Mouse (Mus musculus) bone marrow, adult 2 months (tissue): ENCODE data around the gene Rxfp4.

Experiments
- CTCF ChIP-seq: fragments of 200-500 bp; IDR thresholded peaks from 2 replicates; pipeline ENCODE4 v1.5.1; 2011; ENCODE audit warnings: low read length, control low read depth; ENCODE audit not compliant: control insufficient read depth, insufficient read depth
- POLR2A ChIP-seq: fragments of 200-500 bp; IDR thresholded peaks from 2 replicates; pipeline ENCODE4 v1.6.1; 2011; ENCODE audit warnings: low read depth, mild to moderate bottlenecking, control low read depth, low read length, borderline replicate concordance; ENCODE audit not compliant: control insufficient read depth

- TF ChIP-seq CTCF = no peak
- TF ChIP-seq POLR2A = no peak
These were observed 31.3 kb downstream of the Rxfp4 start for GRCm38 (mm10) chr3:88621537-88622112.
